Mouse (Mus musculus) thymus, postnatal 14 days (tissue): Measurements from ENCODE around the gene B4galt3.

Experiments
- DNase-seq: peaks from one replicate; pipeline ENCODE4 v3.0.0; 2021

B4galt3 gene

GRCm38 (mm10) chr1:171269848-171270572, at the start of gene B4galt3:
Gene B4galt3 (plus strand): TSS chr1:171270328.
- DNase-seq: peak; percentile 99

GRCm38 (mm10) chr1:171220871-171221270, 49.3 kb upstream of the B4galt3 start:
- peak; percentile 82 for DNase-seq

GRCm38 (mm10) chr1:171221281-171222193, 48.6 kb upstream of the B4galt3 start:
- no peak for DNase-seq

- peak; percentile 88 for DNase-seq
Observed at GRCm38 (mm10) chr1:171222238-171223155, 47.6 kb upstream of the B4galt3 start, which contains the start of gene Tomm40l. Gene Tomm40l (minus strand): TSS chr1:171222514.

GRCm38 (mm10) chr1:171223168-171223567, 47.0 kb upstream of the B4galt3 start:
- peak; percentile 19 for DNase-seq

- no peak for DNase-seq
Observed at GRCm38 (mm10) chr1:171223796-171224195, 46.3 kb upstream of the B4galt3 start.

- DNase-seq: no peak
Observed at GRCm38 (mm10) chr1:171224857-171225256, 45.3 kb upstream of the B4galt3 start, which contains the start of gene Apoa2. Gene Apoa2 (plus strand): TSS chr1:171225054.

- no peak for DNase-seq
Observed at GRCm38 (mm10) chr1:171226780-171227179, 43.3 kb upstream of the B4galt3 start.

- DNase-seq: no peak
Observed at GRCm38 (mm10) chr1:171227879-171228278, 42.2 kb upstream of the B4galt3 start.

GRCm38 (mm10) chr1:171229750-171230149, 40.4 kb upstream of the B4galt3 start:
- no peak for DNase-seq

GRCm38 (mm10) chr1:171230215-171230614, 39.9 kb upstream of the B4galt3 start:
- DNase-seq: no peak

- DNase-seq: no peak
Observed at GRCm38 (mm10) chr1:171231844-171232243, 38.3 kb upstream of the B4galt3 start.

GRCm38 (mm10) chr1:171232348-171232747, 37.8 kb upstream of the B4galt3 start:
- no peak for DNase-seq

GRCm38 (mm10) chr1:171232800-171233730, 37.1 kb upstream of the B4galt3 start:
- DNase-seq: no peak

- no peak for DNase-seq
Observed at GRCm38 (mm10) chr1:171234126-171234525, 36.0 kb upstream of the B4galt3 start, which contains the start of gene Fcer1g. Gene Fcer1g (minus strand): TSS chr1:171234365.

GRCm38 (mm10) chr1:171234538-171234937, 35.6 kb upstream of the B4galt3 start:
- no peak for DNase-seq

GRCm38 (mm10) chr1:171235791-171236190, 34.3 kb upstream of the B4galt3 start:
- no peak for DNase-seq

- no peak for DNase-seq
Observed at GRCm38 (mm10) chr1:171237438-171237837, 32.7 kb upstream of the B4galt3 start.

- DNase-seq: peak; percentile 54
Observed at GRCm38 (mm10) chr1:171238463-171238862, 31.7 kb upstream of the B4galt3 start.

GRCm38 (mm10) chr1:171239992-171240744, 30.0 kb upstream of the B4galt3 start:
- no peak for DNase-seq

- DNase-seq: no peak
Observed at GRCm38 (mm10) chr1:171240911-171241310, 29.2 kb upstream of the B4galt3 start.
